Mouse (Mus musculus) CH12.LX (cell line): Measurements from ENCODE around the gene Vmn1r3.
"Not testable (repeated sequence)": the region's sequence is repeated elsewhere in the genome, so short reads cannot be mapped to it uniquely, and the experiment has no call there.

Experiments used
- CHD2 ChIP-seq: IDR thresholded peaks from 2 replicates; pipeline ENCODE4 v1.6.1; 2011; ENCODE audit warnings: low read length, improper control_type of control experiment
- CTCF ChIP-seq, 2 experiments: IDR thresholded peaks in 1 of 2; conservative IDR thresholded peaks in 1 of 2; 2 replicates each; pipeline ENCODE4 v1.5.1; 2011 to 2012; ENCODE audit warnings: low read depth in 2 of 2, low read length in 2 of 2, improper control_type of control experiment in 1 of 2, inconsistent platforms in 1 of 2, mild to moderate bottlenecking in 1 of 2, moderate library complexity in 1 of 2
- E2F4 ChIP-seq: IDR thresholded peaks from 2 replicates; pipeline ENCODE4 v1.6.1; 2011; ENCODE audit warnings: low read depth, low read length, improper control_type of control experiment; ENCODE audit not compliant: insufficient replicate concordance
- ETS1 ChIP-seq: conservative IDR thresholded peaks from 2 replicates; pipeline ENCODE4 v1.6.1; 2012; ENCODE audit warnings: low read depth, mild to moderate bottlenecking, inconsistent platforms, low read length, improper control_type of control experiment, moderate library complexity
- HCFC1 ChIP-seq: IDR thresholded peaks from 2 replicates; pipeline ENCODE4 v1.6.1; 2012; ENCODE audit warnings: low read depth, mild to moderate bottlenecking, inconsistent platforms, low read length, improper control_type of control experiment
- IRF4 ChIP-seq: IDR thresholded peaks from 2 replicates; pipeline ENCODE4 v1.6.1; 2014; ENCODE audit warnings: low read depth, mild to moderate bottlenecking, inconsistent platforms, low read length, improper control_type of control experiment
- JUN ChIP-seq: IDR thresholded peaks from 2 replicates; pipeline ENCODE4 v1.6.1; 2011; ENCODE audit warnings: low read depth, mild to moderate bottlenecking, low read length, improper control_type of control experiment, moderate library complexity; ENCODE audit not compliant: insufficient read depth
- MXI1 ChIP-seq: IDR thresholded peaks from 2 replicates; pipeline ENCODE4 v1.6.1; 2011; ENCODE audit warnings: mild to moderate bottlenecking, low read depth, low read length, improper control_type of control experiment
- POLR2A ChIP-seq: IDR thresholded peaks from 2 replicates; pipeline ENCODE4 v1.6.1; 2011; ENCODE audit warnings: low read depth, mild to moderate bottlenecking, improper control_type of control experiment, low read length
- POLR2AphosphoS2 ChIP-seq: IDR thresholded peaks from 2 replicates; pipeline ENCODE4 v1.6.1; 2011; ENCODE audit warnings: low read depth, low read length, improper control_type of control experiment
- TBP ChIP-seq: conservative IDR thresholded peaks from 2 replicates; pipeline ENCODE4 v1.6.1; 2011; ENCODE audit warnings: low read depth, low read length, improper control_type of control experiment
- UBTF ChIP-seq: IDR thresholded peaks from 2 replicates; pipeline ENCODE4 v1.6.1; 2012; ENCODE audit warnings: low read depth, mild to moderate bottlenecking, inconsistent platforms, low read length, improper control_type of control experiment, moderate library complexity
- USF1 ChIP-seq: IDR thresholded peaks from 2 replicates; pipeline ENCODE4 v1.6.1; 2014; ENCODE audit warnings: low read depth, mild to moderate bottlenecking, inconsistent platforms, low read length, improper control_type of control experiment

- not testable (repeated sequence) for TF ChIP-seq POLR2A; CTCF (conservative IDR thresholded peaks at IDR 0.05 in 1 of 2, IDR thresholded peaks at IDR 0.05 in 1 of 2; ENCODE audit: low read depth in 2 of 2, low read length in 2 of 2); CHD2; E2F4; USF1; ETS1; POLR2AphosphoS2; UBTF; IRF4; JUN; MXI1; TBP; HCFC1
Measured at GRCm38 (mm10) chr4:3176195-3176594, 9.0 kb downstream of the Vmn1r3 start.
